Mouse (Mus musculus) intestine, embryonic 16.5 days (tissue): ENCODE data around the gene Prkcd. TPM values are rescaled to one million over a fixed set of nuclear protein-coding genes. Genes with fewer than 3 reads are reported as not detected.

Experiments
- ATAC-seq: fragments of 200-750 bp; cut with Nextera tagmentation; 2 replicates; pipeline ENCODE4 v1.8.0; 2017; ENCODE audit warnings: moderate TSS enrichment, moderate library complexity
- H3K27ac ChIP-seq: fragments of 300-500 bp; sonication (generic); 2 replicates; pipeline ENCODE4 v1.5.1; 2014; ENCODE audit warnings: mild to moderate bottlenecking, low read length
- H3K27me3 ChIP-seq: fragments of 300-500 bp; sonication (generic); replicated peaks from 2 replicates; pipeline ENCODE4 v1.6.1; 2014; ENCODE audit warnings: low read length, control low read depth, mixed read lengths; ENCODE audit not compliant: control insufficient read depth, insufficient read depth
- H3K36me3 ChIP-seq: fragments of 300-500 bp; sonication (generic); 2 replicates; pipeline ENCODE4 v1.6.1; 2014; ENCODE audit warnings: low read length, control low read depth; ENCODE audit not compliant: control insufficient read depth, insufficient read depth
- H3K4me1 ChIP-seq: fragments of 300-500 bp; sonication (generic); 2 replicates; pipeline ENCODE4 v1.6.1; 2014; ENCODE audit warnings: low read length, control low read depth, mixed read lengths; ENCODE audit not compliant: control insufficient read depth, insufficient read depth
- H3K4me2 ChIP-seq: fragments of 300-500 bp; sonication (generic); 2 replicates; pipeline ENCODE4 v1.6.1; 2014; ENCODE audit warnings: low read depth, low read length, control low read depth
- H3K4me3 ChIP-seq: fragments of 300-500 bp; sonication (generic); 2 replicates; pipeline ENCODE4 v1.5.1; 2014; ENCODE audit warnings: mild to moderate bottlenecking, low read length
- H3K9ac ChIP-seq: fragments of 300-500 bp; sonication (generic); 2 replicates; pipeline ENCODE4 v1.6.1; 2014; ENCODE audit warnings: low read depth, low read length
- H3K9me3 ChIP-seq: fragments of 300-500 bp; sonication (generic); 2 replicates; pipeline ENCODE4 v1.6.1; 2016; ENCODE audit warnings: low read length, control low read depth; ENCODE audit not compliant: control insufficient read depth
- WGBS: fragments of 180-500 bp; shearing (Covaris S2); extraction: QIAGEN DNeasy Blood & Tissue Kit; methylation state at CpG from one replicate; pipeline ENCODE4 v1.1.7; 2014; 5-methylcytosine and 5-hydroxymethylcytosine counted together
- polyA plus RNA-seq: library from polyadenylated mRNA; unstranded; fragments of >200 nt; fragmentation: Nextera tagmentation; extraction: Ambion mirVana; gene quantifications from 2 replicates; pipeline ENCODE4 v1.2.1, GENCODE M21; 2015

The Prkcd gene
- polyA plus RNA-seq, 1 experiment from 2014 or later, result 52.1 TPM

GRCm38 (mm10) chr14:30626756-30627742 is 1.0 kb upstream of the Prkcd start:
- Histone ChIP-seq H3K4me2 (peak overlapping the region; percentile 88), H3K9ac (peak overlapping the region; percentile 88), H3K4me3 (peak overlapping the region; percentile 85), H3K36me3 (no peaks in the 10 kb centered on the region), H3K9me3 (no peaks in the 10 kb centered on the region), H3K4me1 (peaks cover 42% of the 10 kb centered on the region), H3K27ac (peak overlapping the region; percentile 86), H3K27me3 (no peaks in the 10 kb centered on the region)
- no peak for ATAC-seq
- WGBS, result 52% methylated on average over 12 of the region's 12 CpGs

GRCm38 (mm10) chr14:30625131-30625807 is 741 bp downstream of the Prkcd start:
- Histone ChIP-seq H3K4me3 (peak overlapping the region; percentile 85), H3K4me2 (peak overlapping the region; percentile 88), H3K9ac (peak overlapping the region; percentile 88), H3K27ac (peak overlapping the region; percentile 75), H3K9me3 (no peaks in the 10 kb centered on the region), H3K27me3 (no peaks in the 10 kb centered on the region), H3K4me1 (peaks cover 33% of the 10 kb centered on the region), H3K36me3 (no peaks in the 10 kb centered on the region)
- under 1% methylated on average over 39 of the region's 39 CpGs for WGBS
- ATAC-seq, result peak; percentile 47

- Histone ChIP-seq H3K36me3 (no peaks in the 10 kb centered on the region), H3K9me3 (no peaks in the 10 kb centered on the region), H3K27ac (peak overlapping the region; percentile 75), H3K4me3 (peak overlapping the region; percentile 85), H3K27me3 (no peaks in the 10 kb centered on the region), H3K4me1 (peaks cover 33% of the 10 kb centered on the region), H3K9ac (peak overlapping the region; percentile 88; the same call in 1 of the 2 replicates), H3K4me2 (peak overlapping the region; percentile 88)
- ATAC-seq, result peak; percentile 4
- 51% methylated on average over 8 of the region's 8 CpGs for WGBS
Measured at GRCm38 (mm10) chr14:30624277-30624721, 1.7 kb downstream of the Prkcd start.

DNA sequence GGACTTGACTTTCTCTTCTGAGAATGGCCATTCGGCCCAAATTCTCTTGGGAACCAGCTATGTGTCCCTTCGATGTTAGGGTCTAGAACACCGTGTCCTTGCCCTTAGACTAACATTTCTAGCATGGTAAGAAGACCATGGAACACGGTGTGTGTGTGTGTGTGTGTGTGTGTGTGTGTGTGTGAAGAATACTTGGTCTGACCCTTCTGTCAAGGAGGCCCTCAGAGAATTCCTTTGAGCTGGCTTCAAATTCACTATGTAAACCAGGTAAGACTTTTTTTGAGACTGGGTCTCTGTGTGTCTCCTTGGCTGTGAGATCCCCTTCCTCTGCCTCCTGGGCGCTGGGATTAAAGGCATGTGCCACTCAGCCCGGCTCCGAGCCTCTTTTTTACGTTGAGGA is 3.5 kb downstream of the Prkcd start:
- ATAC-seq, result no peak
- no peaks in the 10 kb centered on the region for H3K36me3 ChIP-seq
- H3K4me2 ChIP-seq, result no peak overlapping the region
- no peaks in the 10 kb centered on the region for H3K9me3 ChIP-seq
- peaks cover 24% of the 10 kb centered on the region for H3K4me1 ChIP-seq
- H3K27me3 ChIP-seq, result no peaks in the 10 kb centered on the region
- WGBS, result 87% methylated on average over 8 of the region's 8 CpGs
- H3K9ac ChIP-seq, result no peak overlapping the region
- H3K4me3 ChIP-seq, result no peak overlapping the region
- no peak overlapping the region for H3K27ac ChIP-seq

- no peak overlapping the region for H3K9ac ChIP-seq
- no peaks in the 10 kb centered on the region for H3K36me3 ChIP-seq
- ATAC-seq, result no peak
- peaks cover 24% of the 10 kb centered on the region for H3K4me1 ChIP-seq
- H3K4me3 ChIP-seq, result no peak overlapping the region
- no peaks in the 10 kb centered on the region for H3K9me3 ChIP-seq
- 83% methylated on average over 7 of the region's 7 CpGs for whole genome bisulfite sequencing
- no peak overlapping the region for H3K4me2 ChIP-seq
- H3K27me3 ChIP-seq, result no peaks in the 10 kb centered on the region
- H3K27ac ChIP-seq, result no peak overlapping the region
Measured at GRCm38 (mm10) chr14:30622130-30622529, 3.9 kb downstream of the Prkcd start.

DNA sequence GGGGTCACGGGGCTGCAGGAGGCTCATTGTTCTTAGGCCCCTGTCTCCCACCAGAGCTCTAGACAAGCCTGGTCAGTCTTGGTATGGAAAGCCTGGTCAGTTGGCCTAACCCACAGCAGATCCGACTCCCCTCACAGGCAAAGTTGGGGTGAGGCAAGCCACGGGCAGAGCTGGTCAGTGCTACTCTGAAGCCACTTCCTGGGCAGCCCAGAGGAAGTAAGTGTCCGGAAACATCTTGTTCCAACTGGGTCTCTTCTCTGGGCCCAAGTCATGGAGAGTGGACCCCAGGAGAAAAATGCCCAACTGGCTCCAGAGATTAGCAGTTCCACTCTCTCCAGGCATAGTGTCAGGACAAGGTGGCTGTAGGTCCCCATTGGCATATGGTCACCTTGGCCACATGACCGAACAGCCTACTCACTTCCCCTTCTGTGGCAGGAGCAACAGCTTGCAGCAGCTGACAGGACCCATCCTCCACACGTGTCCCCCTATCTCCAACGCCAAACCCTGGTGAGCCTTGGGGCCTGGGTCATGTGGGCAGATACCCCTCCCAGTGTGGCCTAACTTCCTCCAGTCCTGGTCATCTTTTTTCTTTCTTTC is 5.9 kb downstream of the Prkcd start:
- no peak for ATAC-seq
- Histone ChIP-seq H3K27me3 (no peaks in the 10 kb centered on the region), H3K9me3 (no peaks in the 10 kb centered on the region), H3K4me2 (no peak overlapping the region), H3K27ac (no peak overlapping the region), H3K4me3 (no peak overlapping the region), H3K9ac (no peak overlapping the region), H3K36me3 (no peaks in the 10 kb centered on the region), H3K4me1 (peaks cover 18% of the 10 kb centered on the region)
- 87% methylated on average over 7 of the region's 7 CpGs for WGBS

DNA sequence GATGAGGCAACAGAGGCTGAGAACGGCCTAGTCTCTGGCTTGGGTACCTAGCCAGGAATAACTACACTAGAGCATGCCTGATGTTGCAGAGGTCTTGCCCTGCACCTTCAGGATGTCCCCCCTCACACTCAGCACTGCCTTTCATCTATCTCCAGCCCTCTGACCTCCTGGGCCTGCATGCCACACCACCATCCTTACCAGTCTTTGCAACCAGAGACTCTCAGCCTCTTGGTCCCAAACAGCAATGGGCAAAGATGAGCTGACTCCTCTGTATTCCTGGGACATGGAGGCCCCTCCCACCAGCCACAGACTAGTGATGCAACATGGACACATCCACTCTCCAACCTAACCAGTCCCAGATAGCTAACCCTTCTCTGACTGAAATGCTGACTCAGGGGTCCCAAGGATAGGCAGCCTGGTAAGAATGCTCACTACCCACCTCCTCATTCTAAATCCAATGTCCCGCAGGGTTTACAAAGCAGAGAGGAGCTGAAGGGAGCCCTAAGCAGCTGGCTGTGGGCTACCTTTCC is 7.2 kb downstream of the Prkcd start:
- Histone ChIP-seq H3K4me1 (peaks cover 6% of the 10 kb centered on the region; the same call in 1 of the 2 replicates), H3K4me2 (no peak overlapping the region), H3K27me3 (no peaks in the 10 kb centered on the region), H3K27ac (no peak overlapping the region), H3K4me3 (no peak overlapping the region), H3K9ac (no peak overlapping the region), H3K36me3 (no peaks in the 10 kb centered on the region), H3K9me3 (no peaks in the 10 kb centered on the region)
- ATAC-seq, result no peak
- 90% methylated on average over 2 of the region's 2 CpGs for WGBS

- Histone ChIP-seq H3K36me3 (no peaks in the 10 kb centered on the region), H3K9ac (no peak overlapping the region), H3K4me1 (peaks cover 10% of the 10 kb centered on the region; the same call in 1 of the 2 replicates), H3K27me3 (no peaks in the 10 kb centered on the region), H3K27ac (no peak overlapping the region), H3K4me3 (no peak overlapping the region), H3K4me2 (no peak overlapping the region), H3K9me3 (no peaks in the 10 kb centered on the region)
- WGBS, result 64% methylated on average over 2 of the region's 2 CpGs
- no peak for ATAC-seq
Measured at GRCm38 (mm10) chr14:30616751-30617150, 9.3 kb downstream of the Prkcd start.
